Mouse (Mus musculus): ENCODE data around the gene Klhl8. TPM values are rescaled to one million over a fixed set of nuclear protein-coding genes. Genes with fewer than 3 reads are reported as not detected.
"Not testable (repeated sequence)": the region's sequence is repeated elsewhere in the genome, so short reads cannot be mapped to it uniquely, and the experiment has no call there.

Gene Klhl8
- total and polyA plus RNA-seq, 3 experiments = 5.6 to 6.2 TPM; not detected in 1

GRCm38 (mm10) chr5:103936906-103937589 lies 26.0 kb upstream of the Klhl8 start:
- no peaks in the 10 kb centered on the region for H3K36me3 ChIP-seq (ENCODE audit: control insufficient read depth in 1 of 2, insufficient read depth in 2 of 2, low read length in 2 of 2)
- H3K27ac ChIP-seq (ENCODE audit: control insufficient read depth, low read depth, low read length) = no peak overlapping the region
- H3K27me3 ChIP-seq (ENCODE audit: control insufficient read depth in 1 of 2, insufficient read depth in 2 of 2, low read length in 2 of 2) = peaks cover 3 to 8% of the 10 kb centered on the region in 2 experiments
- no peaks in the 10 kb centered on the region for H3K4me1 ChIP-seq (ENCODE audit: control insufficient read depth in 1 of 2, insufficient read depth in 2 of 2, low read length in 2 of 2)
- H3K4me3 ChIP-seq (ENCODE audit: control insufficient read depth in 1 of 2, insufficient read depth in 1 of 2, low read depth in 2 of 2, low read length in 2 of 2) = no peak overlapping the region
- DNase-seq (ENCODE audit: low read depth, low spot score) = peak; percentile 51
- no peak overlapping the region for H3K9ac ChIP-seq (ENCODE audit: control insufficient read depth, low read depth, low read length, poor library complexity, severe bottlenecking)
- H3K79me2 ChIP-seq (ENCODE audit: control insufficient read depth, insufficient read depth, low read length, poor library complexity) = no peaks in the 10 kb centered on the region
- H3K9me3 ChIP-seq (replicated peaks; ENCODE audit: insufficient read depth, low read length) = no peaks in the 10 kb centered on the region
- TF ChIP-seq ELF1 (IDR thresholded peaks at IDR 0.05; ENCODE audit: low read depth, low read length) (no peak), ZNF384 (IDR thresholded peaks at IDR 0.05; ENCODE audit: low read depth, low read length) (no peak), RAD21 (IDR thresholded peaks at IDR 0.05; ENCODE audit: low read depth, low read length) (peak; percentile 74), BHLHE40 (IDR thresholded peaks at IDR 0.05; ENCODE audit: borderline replicate concordance, low read depth, low read length) (no peak), SMC3 (IDR thresholded peaks at IDR 0.05; ENCODE audit: low read depth, low read length) (peak; percentile 69), ZMIZ1 (IDR thresholded peaks at IDR 0.05; ENCODE audit: low read depth, low read length) (no peak), TAL1 (IDR thresholded peaks at IDR 0.05; ENCODE audit: low read length) (no peak), MAFK (IDR thresholded peaks at IDR 0.05; ENCODE audit: borderline replicate concordance, low read depth, low read length) (no peak), NRF1 (IDR thresholded peaks at IDR 0.05; ENCODE audit: insufficient read depth, low read depth, low read length, poor library complexity, severe bottlenecking) (no peak), POLR2AphosphoS2 (IDR thresholded peaks at IDR 0.05; ENCODE audit: low read length) (no peak), ZC3H11A (IDR thresholded peaks at IDR 0.05; ENCODE audit: low read depth, low read length) (peak; percentile 59), SIN3A (IDR thresholded peaks at IDR 0.05; ENCODE audit: low read length) (no peak), CTCF (IDR thresholded peaks at IDR 0.05 in 2 of 3, conservative IDR thresholded peaks at IDR 0.05 in 1 of 3; ENCODE audit: control insufficient read depth in 1 of 3, insufficient read depth in 1 of 3, low read depth in 2 of 3, low read length in 3 of 3, poor library complexity in 1 of 3, severe bottlenecking in 1 of 3) (peak; percentile 81 to 83 (median 83)), ZKSCAN1 (IDR thresholded peaks at IDR 0.05; ENCODE audit: low read depth, low read length) (no peak), GABPA (IDR thresholded peaks at IDR 0.05; ENCODE audit: low read depth, low read length) (no peak), MYB (IDR thresholded peaks at IDR 0.05; ENCODE audit: low read depth, low read length) (no peak), HCFC1 (IDR thresholded peaks at IDR 0.05; ENCODE audit: low read depth, low read length) (no peak)

- H3K27ac ChIP-seq (ENCODE audit: control insufficient read depth, low read depth, low read length); H3K27me3 ChIP-seq (ENCODE audit: control insufficient read depth in 1 of 2, insufficient read depth in 2 of 2, low read length in 2 of 2); H3K36me3 ChIP-seq (ENCODE audit: control insufficient read depth in 1 of 2, insufficient read depth in 2 of 2, low read length in 2 of 2): not testable (repeated sequence)
Measured at GRCm38 (mm10) chr5:103931924-103932323, 20.9 kb upstream of the Klhl8 start.

More at GRCm38 (mm10) chr5:103931924-103932323, 20.9 kb upstream of the Klhl8 start:
- DNase-seq (ENCODE audit: low read depth, low spot score); H3K4me1 ChIP-seq (ENCODE audit: control insufficient read depth in 1 of 2, insufficient read depth in 2 of 2, low read length in 2 of 2); H3K9ac ChIP-seq (ENCODE audit: control insufficient read depth, low read depth, low read length, poor library complexity, severe bottlenecking); H3K79me2 ChIP-seq (ENCODE audit: control insufficient read depth, insufficient read depth, low read length, poor library complexity); H3K9me3 ChIP-seq (replicated peaks; ENCODE audit: insufficient read depth, low read length); H3K4me3 ChIP-seq (ENCODE audit: control insufficient read depth in 1 of 2, insufficient read depth in 1 of 2, low read depth in 2 of 2, low read length in 2 of 2): not testable (repeated sequence)
